Mouse (Mus musculus) fibroblast of lung, adult 2 months (primary cell): ENCODE measurements around the gene Sac3d1.

Experiments used
- DNase-seq: peaks from one replicate; pipeline ENCODE4 v3.0.0-alpha.2; 2011; ENCODE audit warnings: low read depth

The Sac3d1 gene

GRCm38 (mm10) chr19:6118677-6119185 is 281 bp upstream of the Sac3d1 start:
- no peak for DNase-seq

- no peak for DNase-seq
These were observed 984 bp downstream of the Sac3d1 start for GRCm38 (mm10) chr19:6117346-6117985.

DNA sequence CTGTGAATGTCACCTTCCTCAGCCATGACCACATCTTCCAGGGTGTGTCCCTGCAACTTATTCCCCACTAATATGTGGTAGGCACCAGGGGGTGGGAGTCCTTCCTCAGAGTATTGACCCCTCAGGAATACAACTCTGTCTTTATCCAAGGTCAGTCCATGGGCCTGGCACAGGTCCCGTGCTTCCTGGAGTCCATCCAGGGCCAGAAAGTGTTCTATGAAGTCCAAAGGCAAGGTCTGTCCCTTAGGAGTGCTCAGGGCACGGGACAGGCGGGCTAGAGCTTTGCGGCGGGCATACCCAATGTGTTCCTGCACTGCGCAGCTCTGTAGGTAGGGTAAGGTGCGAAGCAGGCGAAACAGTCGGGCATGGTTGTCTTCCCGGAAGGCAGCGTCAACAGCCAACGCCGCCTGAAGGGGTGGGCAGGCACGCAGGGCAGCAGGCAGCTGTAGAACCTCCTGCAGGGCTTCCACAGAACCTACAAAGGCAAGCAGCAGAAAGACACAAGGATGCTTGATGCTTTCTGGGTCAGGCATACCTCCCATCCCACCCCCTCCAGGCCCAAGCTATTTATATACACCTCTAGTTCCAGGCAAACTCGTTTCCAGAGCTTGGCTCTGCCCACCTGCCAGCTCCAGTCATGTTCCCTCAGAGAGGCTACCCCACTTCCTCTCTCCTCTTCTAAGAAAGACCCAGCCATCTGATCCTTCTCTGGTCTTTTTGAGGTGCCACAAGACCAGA is 2.2 kb downstream of the Sac3d1 start:
- no peak for DNase-seq

GRCm38 (mm10) chr19:6113116-6113515 is 5.3 kb downstream of the Sac3d1 start:
- DNase-seq: no peak

GRCm38 (mm10) chr19:6105586-6105985 is 12.9 kb downstream of the Sac3d1 start, which contains the start of gene Naaladl1:
Gene Naaladl1, plus strand, starts transcription at chr19:6105782.
- DNase-seq: no peak

GRCm38 (mm10) chr19:6104476-6104875 is 14.0 kb downstream of the Sac3d1 start:
- DNase-seq: no peak

GRCm38 (mm10) chr19:6102169-6102853 is 16.1 kb downstream of the Sac3d1 start:
- DNase-seq: no peak

DNA sequence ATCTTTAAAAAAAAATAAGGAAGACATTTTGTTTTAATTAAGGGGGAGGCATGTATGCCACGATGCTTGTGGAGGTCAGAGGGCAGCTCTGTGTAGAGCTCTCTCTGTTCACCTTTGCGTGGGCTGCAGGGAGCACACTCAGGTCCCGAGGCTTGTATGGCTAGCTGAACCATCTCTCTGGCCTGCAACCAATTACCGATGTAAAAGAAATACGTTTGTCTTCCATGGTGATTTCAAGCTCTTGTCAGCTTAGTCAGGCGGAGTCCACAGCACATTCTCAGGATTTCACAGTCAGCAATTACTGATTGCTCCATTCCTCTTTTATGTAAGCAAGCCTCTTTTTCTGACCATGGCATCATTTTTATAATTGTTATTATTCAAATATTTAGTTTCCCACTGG is 17.3 kb downstream of the Sac3d1 start:
- DNase-seq: no peak

DNA sequence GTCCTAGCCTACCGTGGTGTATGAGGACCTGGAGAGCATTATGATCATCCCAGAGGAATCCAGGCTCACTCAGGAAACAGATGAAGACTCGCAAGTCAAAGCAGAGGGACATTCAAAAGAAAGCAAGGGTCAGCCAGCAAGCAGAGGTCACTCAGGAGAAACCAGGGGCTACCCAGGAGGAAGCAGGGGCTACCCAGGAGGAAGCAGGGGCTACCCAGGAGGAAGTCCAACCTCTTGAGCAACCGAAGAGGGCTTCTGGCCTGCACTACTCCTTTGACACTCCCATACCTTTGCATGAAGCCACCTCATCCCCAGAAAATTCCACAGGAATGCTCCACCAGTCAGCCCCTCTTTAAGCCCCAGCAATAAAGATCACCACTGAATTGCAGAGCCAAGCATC is 20.6 kb downstream of the Sac3d1 start:
- DNase-seq: no peak

- DNase-seq: no peak
These were observed 24.3 kb downstream of the Sac3d1 start, which contains the start of gene AC131692.1 for GRCm38 (mm10) chr19:6094119-6094518. Gene AC131692.1, plus strand, starts transcription at chr19:6094419.

- no peak for DNase-seq
These were observed 29.6 kb downstream of the Sac3d1 start for GRCm38 (mm10) chr19:6088841-6089240.

DNA sequence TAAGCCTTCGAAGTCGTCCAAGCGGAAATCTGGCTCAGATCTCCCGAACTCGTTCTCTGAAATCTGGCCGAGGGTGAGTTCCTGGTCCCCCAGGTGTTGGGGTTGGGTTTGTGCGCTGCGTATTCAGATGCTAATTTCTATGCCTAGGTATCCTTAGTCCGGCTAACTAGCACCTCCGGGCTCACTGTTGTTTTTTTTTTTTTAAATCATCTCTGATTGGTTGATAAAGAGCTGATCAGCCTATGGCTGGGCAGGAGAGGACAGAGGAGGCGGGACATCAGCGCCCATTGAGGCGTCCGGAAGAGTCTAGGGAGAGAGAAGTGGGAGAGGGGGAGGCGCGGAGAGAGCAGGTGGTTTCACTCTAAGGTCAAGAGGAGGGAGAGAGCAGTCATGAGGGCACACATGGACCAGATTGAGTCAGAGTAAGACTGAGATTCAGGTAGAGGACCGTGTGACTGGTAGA is 33.0 kb downstream of the Sac3d1 start:
- no peak for DNase-seq

DNA sequence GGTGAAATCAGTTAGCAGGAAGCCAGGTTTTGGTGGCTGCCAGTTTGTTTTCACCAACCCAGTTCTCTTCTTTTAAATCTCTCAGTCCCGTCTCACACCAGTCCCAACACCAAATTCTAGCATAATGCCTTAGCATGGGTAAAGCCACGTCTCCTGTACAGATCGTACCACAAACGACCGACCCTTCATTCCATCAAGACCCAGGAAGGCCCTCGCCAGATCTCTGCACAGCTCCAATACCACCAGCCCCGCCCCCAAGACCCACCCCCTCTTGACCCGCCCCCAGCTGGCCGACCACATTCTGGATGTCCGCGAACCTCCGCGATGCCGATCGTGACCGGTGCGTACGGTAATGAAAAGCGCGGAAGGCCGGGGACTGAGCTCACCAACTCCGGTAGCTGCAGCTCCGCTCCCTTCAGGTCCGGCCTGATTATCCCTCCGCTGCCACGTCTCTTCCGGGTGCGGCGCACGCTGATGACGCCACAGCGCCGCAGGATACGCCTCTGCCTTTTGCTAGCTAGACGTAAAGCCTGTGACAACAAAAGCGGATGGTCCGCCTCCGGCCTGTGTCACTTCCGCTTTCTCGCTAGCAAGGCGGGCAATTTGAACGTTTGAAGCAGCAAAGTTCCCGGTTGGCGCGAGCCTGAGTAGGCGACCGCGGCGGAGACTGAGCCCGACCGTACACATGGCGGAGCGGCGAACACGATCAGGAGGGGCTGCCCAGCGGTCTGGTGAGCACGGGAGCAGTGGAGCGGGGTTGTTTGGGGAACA is 33.8 kb downstream of the Sac3d1 start, which contains the start of the genes Zfpl1 and Cdca5:
Gene Zfpl1, minus strand, starts transcription at position 479 of the 771 bp plus-strand sequence.
Gene Cdca5, plus strand, starts transcription at position 506 of the 771 bp plus-strand sequence.
- peak; percentile 92 for DNase-seq

- DNase-seq: no peak
These were observed 36.3 kb downstream of the Sac3d1 start, which contains the start of gene Gm28374 for GRCm38 (mm10) chr19:6082156-6082555. Gene Gm28374, minus strand, starts transcription at chr19:6082256.

DNA sequence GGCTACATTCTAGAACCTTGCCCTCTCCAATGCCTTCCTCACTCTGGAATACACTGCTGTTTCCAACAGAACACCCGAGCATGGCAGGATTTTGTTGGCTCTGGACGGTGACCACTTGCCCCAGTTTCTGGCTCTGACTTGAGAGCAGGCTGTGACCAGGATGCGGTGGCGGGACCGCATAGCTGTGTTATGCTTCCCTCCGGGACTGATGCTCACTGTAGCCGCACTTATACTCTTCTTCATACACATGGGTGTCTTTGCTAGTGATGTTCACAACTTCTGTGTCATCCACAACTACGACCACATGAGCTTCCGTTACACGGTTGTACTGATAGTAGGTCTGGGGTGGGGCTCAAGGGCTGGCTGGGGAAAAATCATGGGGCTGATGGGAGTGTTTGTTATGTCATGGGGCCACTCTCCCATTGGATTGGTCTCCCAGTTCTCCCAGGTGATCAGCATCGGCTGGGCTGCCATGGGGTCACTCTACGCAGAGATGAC is 38.4 kb downstream of the Sac3d1 start, which contains the start of gene Tmem262:
Gene Tmem262, plus strand, starts transcription at position 51 of the 498 bp plus-strand sequence.
- DNase-seq: no peak

GRCm38 (mm10) chr19:6076564-6077393 is 41.7 kb downstream of the Sac3d1 start, which contains the start of gene Vps51:
Gene Vps51, minus strand, starts transcription at chr19:6077231.
- DNase-seq: peak; percentile 87

- DNase-seq: no peak
These were observed 44.6 kb downstream of the Sac3d1 start for GRCm38 (mm10) chr19:6073889-6074288.

DNA sequence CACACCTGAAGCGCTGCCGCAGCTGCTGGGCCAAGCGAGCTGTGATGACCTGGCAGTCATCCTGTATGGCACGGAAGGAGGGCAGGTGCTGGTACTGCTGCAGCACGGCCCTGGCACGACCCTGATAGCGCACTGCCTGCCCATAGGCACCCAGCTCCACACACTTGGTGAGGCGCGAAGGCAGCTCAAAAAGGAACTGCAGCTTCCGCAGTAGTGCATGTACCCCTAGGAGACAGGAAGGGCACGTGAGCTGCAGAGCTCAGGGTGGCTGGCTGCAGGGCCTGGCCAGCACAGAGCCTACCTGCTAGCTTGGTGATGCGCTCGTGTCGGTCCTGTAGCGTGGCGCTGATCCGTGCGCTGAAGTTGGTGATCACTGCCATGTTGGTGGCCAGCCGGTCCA is 47.2 kb downstream of the Sac3d1 start:
- no peak for DNase-seq

DNA sequence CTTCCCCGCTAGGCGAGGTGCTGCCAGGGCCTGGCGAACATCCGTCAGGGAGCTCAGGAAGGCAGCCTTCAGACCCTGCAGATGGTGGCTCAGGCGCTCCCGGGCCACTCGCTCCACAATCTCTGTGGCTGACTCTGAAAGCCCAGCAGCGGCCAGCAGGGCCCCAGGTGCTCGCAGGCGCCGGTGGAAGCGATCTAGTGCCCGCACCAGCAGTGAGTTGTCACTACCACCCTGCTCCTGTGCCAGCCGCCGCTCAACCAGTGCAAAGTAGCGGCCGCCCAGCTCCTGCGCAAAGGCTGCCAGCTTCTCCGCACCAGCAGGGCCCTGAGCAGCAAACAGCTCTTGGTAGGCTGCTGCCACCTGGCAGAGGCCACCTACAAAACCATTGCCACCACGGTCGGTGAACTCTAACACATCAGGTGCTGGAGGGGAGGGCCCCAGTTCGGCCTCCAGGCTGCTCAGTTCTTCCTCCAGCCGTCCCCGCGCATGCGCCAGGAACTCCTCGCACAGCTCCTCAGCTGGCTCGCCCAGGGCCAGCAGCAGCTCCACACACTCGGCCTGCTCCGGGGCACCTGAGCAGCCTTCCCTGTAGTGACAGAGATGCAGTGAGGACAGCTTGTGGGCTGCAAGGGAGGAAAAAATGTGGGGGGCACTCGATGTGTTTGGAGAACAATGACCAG is 47.7 kb downstream of the Sac3d1 start:
- DNase-seq: no peak

DNA sequence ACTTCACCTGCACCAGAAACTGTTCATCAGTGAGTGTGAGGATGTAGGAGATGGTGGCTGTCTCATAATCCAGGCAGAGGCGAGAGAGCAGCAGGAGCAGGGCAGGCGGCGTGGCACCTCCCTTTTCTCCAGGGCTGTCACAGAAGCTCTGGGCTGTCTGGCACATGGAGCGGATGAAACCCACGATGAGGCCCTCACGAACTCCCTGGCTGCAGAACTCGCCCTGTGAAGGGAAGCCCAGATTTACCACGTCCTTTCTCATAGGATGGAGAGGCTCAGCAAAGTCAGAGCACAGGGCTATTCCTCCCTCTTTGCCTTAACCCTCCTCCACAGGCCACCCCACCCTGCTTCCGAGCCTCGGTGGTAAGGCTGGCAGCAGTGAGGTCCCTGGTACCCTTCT is 48.6 kb downstream of the Sac3d1 start:
- DNase-seq: no peak
